Mouse (Mus musculus): ENCODE results near the gene Parp8.

The Parp8 gene

DNA sequence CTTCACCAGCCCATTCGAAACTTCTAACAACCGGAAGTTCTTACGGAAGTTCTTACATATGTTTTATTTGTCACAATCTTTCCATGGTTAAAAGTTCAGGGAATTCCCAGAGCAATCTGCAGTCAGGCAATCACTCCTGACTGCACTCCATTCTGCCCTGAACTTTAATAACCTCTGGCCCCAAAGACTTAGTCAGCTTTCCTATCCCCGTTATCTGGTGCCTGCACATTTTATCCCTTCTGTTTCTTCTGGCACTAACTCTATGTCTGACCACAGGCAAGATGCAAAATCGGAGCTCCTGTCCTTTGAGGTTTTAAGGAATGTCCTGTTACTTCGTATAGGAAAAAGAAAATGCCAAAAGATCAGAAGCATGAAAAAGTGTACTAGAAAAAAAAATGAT, 4.7 kb downstream of the Parp8 start:
- peak in 1 of 2 experiments; percentile 38 for DNase-seq (ENCODE audit: inconsistent age in 2 of 2, low spot score in 1 of 2)

DNA sequence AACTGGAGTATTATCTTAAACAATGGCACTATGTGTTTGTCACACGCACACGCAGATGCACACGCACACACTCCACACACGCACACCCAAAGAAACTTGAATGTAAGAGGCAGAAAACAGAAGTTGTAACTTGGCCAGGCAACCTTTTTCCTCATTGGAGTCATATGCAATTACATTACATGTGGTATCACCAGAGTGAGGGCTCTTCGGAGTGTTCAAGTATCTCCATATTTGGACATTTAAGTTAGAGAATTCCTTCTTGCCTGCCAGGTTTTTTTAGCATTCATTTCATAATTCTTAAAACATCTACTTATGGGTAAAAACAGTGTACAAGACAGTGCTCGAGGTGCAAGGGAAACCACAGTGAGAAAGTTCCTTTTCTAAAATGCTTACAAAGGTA, 6.7 kb downstream of the Parp8 start:
- DNase-seq (ENCODE audit: inconsistent age in 2 of 2, low spot score in 1 of 2) = no peak

DNA sequence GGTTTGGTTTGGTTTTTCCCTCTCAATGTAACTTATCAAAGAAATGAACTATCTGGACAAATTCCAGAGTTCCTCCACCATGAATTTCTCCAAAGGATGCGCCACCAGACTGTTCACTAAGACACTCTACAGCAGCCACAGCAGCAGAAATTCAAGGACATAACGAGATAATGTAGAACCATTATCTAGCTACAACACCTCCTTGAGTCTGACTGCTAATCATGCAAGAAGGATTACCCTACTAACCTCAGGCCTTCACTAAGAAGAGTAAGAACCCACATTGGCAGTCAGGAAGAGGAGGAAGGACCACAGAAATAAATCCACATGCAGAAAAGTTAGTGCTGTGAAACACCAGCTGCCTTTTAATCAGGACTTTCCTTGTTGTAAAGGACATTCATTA, 11.8 kb downstream of the Parp8 start:
- DNase-seq (ENCODE audit: inconsistent age in 2 of 2, low spot score in 1 of 2) = no peak

DNA sequence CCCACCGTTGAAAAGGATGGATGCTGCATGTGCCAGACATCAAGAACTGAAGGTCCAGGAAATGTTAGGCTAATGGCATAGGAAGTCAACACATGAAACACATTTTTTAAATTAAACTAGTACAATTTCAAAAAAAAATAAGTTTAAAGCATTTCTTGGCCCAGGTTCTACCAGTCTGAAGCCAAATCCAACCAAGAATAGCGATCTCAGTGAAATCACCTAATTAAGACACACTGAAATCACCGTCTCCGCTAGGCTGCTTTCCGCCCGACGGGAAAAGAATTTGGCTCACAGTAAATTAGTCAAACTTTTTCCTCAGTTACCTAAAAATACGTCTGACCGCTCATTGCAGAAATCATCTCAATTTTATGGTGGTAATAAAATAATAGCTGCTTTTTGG, 13.3 kb downstream of the Parp8 start:
- no peak for DNase-seq (ENCODE audit: inconsistent age in 2 of 2, low spot score in 1 of 2)

DNA sequence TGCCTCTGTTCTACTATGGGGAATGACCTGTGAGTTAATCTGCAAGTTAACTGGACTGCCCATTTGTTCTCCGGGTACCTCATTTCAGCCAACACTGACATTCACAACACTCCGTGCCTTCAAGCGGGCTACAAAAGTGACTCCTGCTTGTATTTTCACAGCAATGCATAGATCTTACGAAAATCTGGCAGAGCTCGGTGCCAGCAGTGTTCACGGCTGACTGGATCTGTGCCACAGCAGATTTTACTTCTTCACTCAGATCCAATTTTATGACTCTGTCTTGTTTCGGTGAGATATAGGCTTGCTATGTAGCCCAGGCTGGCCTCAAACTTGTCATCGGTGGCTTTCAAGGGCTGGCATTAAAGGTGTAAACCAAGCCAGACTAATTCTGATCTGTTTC, 15.2 kb downstream of the Parp8 start:
- DNase-seq (ENCODE audit: inconsistent age in 2 of 2, low spot score in 1 of 2) = no peak

DNA sequence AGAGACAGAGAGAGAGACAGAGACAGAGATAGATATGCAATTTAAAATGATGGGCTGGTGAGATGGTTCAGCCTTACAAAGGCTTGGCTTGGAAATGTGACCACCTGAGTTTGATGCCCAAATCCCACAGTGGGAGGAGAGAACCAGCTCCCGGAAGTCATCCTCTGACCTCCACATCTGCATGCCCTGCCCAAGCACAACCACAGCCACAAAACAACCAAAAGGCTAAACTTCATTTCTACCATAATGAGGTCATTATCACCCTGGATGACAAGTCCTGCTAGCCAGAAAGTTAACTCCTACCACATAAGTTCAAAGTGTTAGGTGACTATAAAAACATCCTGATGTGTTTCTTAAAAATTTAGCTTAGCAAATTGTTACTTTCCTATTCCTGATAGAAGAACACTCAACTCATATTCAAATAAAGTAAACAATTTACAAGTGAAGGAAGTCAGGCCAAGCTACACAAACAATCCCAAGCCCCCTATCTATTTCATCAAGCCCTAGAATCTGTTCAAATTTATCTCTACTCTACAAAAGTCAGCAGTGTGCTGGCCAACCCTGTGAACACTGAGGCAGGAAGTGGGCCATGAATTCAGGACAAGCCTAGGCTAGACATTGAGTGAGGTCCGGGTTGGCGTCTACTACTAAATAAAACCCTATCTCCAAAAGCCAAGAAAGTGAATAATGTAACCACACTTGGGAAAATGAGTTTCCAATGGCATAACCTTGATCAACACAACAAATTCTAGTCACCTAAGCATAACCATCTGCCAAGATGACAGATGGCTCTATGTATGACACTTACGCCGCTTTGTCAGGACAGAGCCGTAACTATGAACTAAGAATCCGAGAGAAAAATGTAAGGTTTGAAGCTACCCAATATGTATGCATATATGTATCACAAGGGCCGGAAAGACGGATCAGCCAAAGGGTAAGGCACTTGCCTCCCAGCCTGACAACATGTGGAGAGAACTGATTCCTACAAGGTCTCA, 17.0 kb downstream of the Parp8 start:
- no peak for DNase-seq (ENCODE audit: inconsistent age in 2 of 2, low spot score in 1 of 2)

DNA sequence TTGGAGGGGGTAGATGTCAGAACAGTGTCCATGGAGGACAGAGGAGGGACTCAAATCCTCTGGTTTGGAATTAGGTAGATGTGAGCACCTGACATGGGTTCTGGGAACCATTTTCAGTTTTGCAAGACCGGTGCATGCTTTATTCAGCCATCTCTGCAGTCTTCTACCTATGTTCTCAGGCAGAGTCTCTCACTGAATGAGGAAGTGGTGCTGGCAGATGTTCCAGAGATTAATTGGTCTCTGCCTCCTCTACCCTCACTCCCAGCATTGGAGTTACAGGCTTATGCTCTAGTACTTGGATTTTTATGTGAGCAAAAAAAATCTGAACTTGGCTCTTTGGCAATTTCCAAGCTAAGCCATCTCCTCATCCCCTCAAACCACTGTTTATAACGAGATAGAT, 17.8 kb downstream of the Parp8 start:
- no peak for DNase-seq (ENCODE audit: inconsistent age in 2 of 2, low spot score in 1 of 2)

DNA sequence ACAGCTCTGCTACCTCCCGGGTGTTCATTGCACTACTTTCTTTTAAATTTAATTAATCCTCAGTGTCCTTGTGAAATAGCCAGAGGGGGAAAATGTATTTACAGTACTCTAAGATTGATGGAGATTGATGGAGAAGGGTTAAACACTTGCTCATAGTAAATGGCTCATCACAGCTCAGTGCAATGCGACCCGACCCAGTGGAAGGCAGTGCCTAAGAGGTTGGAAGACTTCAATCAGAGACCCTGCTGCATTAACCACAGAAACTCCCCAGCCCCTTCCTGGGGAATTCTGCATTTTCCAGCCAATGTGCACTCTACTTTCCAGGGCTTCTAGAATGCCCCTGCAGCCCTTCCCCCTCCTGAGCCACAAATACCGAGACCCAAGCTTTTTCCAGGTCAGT, 18.7 kb downstream of the Parp8 start:
- no peak for DNase-seq (ENCODE audit: inconsistent age in 2 of 2, low spot score in 1 of 2)

DNA sequence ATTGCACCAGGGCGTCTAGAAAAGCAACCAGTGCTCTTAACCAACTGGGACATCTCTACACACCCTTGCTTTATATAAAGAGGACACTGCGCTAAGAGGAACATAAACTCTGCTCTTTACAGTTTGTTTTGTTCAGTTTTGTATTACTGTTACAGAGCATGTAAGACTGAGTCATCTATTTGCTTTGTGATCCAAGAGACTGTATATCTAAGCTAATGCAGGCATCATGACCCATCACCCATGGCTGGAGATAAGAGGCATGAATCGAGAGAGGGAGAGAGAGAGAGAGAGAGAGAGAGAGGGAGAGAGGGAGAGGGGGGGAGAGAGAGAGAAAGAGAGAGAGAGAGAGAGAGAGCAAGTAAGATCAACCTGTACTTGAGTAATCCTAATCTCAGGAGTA, 24.8 kb downstream of the Parp8 start:
- DNase-seq (ENCODE audit: inconsistent age in 2 of 2, low spot score in 1 of 2) = no peak

DNA sequence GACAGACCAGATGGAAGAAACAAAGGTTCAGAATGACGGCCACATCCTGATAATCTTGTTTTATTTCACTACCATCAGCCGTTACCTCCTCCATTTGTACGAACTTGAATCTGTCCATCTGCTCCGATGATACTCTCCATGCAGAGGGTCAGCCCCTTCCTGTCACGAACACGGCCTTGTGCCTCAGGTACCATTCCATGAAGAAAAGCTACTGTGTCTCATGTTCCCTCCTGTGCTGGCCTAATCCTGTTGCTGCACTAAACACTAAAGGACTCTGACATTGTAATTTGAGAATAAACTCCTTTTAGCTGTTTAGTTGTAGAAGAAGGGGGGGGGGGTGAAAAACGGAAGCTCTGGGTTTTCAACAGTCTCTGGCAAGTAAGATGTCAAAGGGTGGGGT, 33.8 kb downstream of the Parp8 start:
- no peak for DNase-seq (ENCODE audit: inconsistent age in 2 of 2, low spot score in 1 of 2)

DNA sequence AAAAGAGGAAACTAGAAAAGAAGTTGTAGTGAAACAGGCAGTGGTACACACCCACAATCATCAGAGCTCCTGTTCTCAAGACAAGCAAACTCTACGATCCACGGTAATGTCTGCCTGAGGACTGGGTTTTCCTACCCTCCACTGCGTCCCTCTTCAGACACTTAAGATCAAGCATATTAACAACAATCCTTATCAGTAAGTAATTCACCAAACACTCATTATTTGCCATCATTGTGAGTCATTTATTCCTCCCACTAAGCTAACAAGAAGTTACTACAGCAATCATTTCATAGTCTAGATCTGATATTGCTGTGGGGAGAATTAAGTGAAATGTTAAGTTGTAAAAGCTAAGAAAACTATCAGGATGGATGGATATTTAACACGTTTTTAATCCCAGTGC, 35.0 kb downstream of the Parp8 start:
- DNase-seq (ENCODE audit: inconsistent age in 2 of 2, low spot score in 1 of 2) = no peak

DNA sequence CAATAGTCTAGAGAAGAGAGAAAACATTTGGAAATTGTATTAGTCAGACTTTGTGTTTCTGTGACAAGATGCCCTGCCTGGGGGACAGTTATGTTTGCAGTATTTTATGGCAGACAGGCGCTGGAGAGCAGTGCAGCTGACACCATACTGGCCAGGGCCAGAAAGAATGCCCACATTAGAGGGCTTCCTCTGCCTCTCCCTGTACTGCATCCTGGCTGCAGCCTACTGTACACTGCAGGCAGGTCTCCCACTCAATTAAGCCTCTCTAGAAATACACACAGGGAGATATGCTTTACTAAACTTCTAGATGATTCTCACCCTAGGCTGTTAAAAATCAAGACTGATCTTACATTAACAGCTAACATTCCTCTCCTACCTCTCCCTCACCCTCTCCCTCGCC, 36.6 kb downstream of the Parp8 start:
- no peak for DNase-seq (ENCODE audit: inconsistent age in 2 of 2, low spot score in 1 of 2)

DNA sequence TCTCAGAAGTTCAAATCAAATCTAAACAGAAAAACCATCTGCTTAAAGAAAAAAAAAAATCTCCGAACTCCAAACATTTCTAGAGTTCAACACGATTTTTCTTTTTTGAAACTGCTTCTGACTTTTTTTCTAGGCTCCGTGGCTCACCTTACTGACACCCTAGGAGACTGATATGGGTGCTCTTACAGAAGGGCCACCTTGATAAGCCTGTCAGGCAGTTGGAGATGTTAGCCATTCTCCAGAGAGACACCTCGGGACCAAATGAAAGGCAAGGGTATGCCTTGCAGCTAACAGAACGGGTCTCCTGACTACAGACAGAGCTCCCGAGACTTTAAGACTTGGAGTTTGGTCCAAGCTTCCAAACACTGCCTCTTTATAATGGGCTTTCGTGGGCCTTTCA, 37.1 kb downstream of the Parp8 start:
- DNase-seq (ENCODE audit: inconsistent age in 2 of 2, low spot score in 1 of 2) = no peak

DNA sequence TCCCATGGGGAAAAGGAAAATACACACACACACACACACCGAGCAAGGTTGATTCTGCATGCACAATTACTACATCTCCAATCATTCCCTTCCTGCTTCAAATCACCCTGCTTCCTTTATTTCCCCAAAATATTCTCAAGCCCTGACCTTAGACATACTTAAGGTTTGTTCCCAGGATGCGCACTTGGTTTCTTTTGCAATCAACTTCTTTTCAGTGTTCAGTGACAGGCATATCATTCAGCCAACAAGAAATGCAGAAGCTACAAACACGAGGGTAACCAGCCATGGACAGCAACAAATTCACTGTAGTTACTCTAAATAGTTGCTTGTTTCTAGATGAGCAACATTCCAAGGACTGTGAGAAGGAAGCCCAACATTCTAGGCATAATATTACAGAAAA, 38.1 kb downstream of the Parp8 start:
- DNase-seq (ENCODE audit: inconsistent age in 2 of 2, low spot score in 1 of 2) = no peak

DNA sequence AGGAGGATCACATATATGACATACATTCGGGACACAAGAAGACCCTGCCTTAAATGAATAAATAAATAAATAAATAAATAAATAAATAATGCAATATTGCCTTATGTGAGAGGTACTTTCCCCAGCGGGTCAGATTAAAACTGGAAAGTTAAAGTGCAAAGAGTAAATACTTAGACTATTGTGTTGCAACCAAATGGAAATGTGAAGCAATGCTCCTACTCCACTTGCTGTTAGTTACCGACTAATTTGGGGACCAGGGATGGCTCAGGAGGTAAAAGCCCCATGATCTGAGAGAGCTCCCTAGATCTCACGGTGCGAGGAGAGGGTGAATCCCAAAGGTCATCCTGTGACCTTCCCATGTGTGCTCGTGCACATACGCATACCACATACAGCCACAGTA, 38.7 kb downstream of the Parp8 start:
- no peak for DNase-seq (ENCODE audit: inconsistent age in 2 of 2, low spot score in 1 of 2)

DNA sequence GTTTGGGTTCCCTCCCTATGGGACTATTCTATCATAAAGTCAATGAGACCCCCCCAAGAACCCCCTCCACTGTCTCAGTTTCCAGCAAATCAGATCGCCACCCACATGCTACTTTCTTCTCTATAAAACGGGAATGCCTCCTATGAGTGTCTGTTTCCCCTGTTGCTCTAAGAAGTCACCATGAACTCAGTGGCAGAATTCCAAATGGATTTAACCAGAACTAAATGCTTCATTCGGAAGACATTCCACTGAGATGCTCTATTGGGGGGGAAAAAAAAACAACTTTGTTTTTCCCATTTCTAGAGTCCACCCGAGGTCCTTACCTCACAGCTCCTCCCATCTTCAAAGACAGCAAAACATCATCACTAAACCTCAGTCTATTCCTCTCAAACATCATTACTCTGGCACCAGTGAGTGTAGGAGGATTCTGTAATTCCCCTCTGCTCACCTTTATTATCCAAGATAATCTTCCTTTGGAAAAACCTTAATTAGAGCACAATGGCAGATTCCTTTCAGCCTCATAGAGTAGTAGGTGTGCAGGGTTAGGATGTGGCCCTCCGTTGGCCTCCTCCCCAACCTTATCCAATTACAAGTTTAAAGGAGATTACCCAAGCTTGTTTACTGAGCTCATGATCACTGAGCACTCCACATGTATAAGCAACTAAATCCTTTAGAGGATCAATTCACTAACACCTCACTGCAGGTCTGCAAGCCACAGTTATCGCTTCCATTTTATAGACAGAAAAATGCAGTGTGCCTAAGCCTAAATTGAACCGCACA, 51.1 kb downstream of the Parp8 start:
- DNase-seq (ENCODE audit: inconsistent age in 2 of 2, low spot score in 1 of 2) = no peak

DNA sequence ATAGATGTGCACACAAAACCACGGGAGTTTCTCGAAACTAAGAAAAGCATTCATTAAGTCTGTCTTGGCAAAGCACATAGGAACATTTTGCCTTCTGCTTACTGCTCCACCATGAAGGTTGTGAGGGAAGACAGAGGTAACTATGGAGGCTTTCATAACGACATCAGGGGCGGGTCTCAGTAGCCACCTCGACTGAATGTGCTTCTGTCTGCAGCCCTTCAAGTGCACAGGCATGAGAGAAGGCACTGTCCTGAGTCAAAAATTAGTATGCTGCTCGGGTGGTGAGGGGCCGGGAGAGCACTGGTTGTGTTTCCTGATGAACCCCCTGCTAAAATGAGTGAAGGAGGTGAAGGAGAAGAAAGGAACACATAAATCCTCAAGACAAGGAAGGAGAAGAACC, 51.8 kb downstream of the Parp8 start:
- no peak for DNase-seq (ENCODE audit: inconsistent age in 2 of 2, low spot score in 1 of 2)

DNA sequence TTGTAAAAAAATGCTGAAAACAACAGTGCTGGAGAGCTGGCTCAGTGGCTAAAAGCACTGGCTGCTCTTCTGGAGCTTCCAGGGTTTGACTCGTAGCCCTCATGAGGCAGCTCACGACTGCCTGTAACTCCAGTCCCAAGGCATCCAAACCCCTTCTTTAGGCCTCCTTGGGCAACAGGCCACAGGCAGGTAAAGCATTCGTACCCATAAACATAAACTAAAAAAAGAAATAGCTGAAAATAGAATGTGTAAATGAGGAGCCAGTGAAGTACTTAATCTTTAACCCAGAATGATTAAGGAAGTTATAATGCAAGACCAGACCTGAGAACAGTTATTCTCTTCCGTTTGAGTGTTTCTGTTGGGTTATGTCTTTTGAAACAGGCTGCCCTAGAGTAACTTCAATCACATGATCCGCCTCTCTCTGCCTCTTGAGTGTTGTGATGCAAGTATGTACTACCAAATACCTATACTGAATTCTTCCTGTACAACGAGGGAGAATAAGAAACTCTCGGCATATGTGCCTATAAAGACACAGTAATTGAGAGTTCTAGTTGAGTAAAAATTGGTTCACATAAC, 53.2 kb downstream of the Parp8 start:
- no peak for DNase-seq (ENCODE audit: inconsistent age in 2 of 2, low spot score in 1 of 2)

DNA sequence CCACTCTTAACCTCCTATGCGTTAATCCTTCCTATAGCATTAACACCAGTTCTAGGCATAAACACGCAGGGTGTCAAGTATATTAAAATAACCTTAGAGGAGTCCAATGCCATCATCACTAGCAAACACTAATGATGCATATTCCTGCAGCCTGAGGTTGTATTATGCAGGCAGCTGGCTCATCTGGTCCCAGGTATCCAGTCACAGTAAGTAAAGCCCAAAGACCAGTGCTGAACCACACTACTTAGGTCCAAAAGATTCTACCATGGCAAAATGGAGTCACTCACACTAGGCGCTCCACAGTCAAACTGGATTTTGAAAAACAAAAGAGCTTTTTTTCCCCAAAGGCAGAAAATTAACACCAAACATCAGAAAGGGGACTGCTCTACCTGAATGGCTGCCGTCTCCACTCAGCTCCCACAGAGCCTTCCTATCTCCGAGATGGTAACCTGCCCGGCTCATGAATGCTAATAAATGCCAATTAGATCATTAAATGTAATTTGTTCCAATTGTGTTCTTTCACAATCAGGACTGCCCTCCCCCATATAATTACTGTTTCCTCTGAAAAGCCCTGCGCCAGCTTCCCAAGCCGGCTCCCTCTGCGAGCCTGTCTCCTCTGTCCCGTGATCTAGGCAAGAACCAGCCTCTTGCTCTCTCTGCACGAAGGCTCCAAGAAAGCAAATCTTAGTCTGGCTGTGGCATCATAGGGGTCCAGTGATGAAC, 54.5 kb downstream of the Parp8 start:
- peak in 1 of 2 experiments; percentile 27 for DNase-seq (ENCODE audit: inconsistent age in 2 of 2, low spot score in 1 of 2)

DNA sequence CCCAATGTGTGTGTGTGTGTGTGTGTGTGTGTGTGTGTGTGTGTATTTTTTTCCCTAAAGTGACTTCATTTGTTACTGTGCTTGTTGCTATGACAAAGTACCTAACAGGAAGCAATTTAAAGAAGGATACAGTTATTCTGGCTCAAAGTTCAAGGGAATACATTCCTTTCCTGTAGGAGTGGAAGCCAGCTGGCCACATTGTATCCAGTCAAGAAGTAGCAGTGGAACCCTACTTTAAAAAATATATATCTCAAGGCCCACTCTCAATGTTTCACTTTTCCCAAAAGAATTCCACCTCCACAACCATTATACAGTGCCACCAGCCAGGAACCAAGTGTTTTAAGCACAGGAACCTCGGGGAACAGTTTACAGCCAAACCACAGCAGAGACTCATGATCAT, 55.7 kb downstream of the Parp8 start:
- DNase-seq (ENCODE audit: inconsistent age in 2 of 2, low spot score in 1 of 2) = no peak

DNA sequence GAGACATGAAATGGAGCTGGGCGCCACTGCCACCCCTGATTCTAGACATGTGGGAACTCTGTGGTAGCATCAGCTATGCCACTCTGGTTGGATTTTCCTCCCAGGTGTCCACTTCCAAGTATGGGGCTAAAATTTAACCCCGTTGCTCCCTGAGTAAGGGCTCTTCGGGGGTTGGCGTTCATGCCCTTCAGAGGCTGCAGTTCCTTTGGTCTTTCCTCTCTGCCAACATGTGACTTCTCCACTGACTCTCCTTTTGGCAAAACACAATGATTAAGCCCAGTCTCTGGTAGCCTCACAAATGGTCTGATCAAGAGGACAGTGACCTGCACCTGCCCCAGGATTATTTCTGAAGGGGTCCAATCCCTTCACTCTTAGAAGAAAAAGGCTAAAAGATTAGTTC, 56.4 kb downstream of the Parp8 start:
- no peak for DNase-seq (ENCODE audit: inconsistent age in 2 of 2, low spot score in 1 of 2)
